24 mouse cellular contexts compared by ENCODE assay signal in the genomic region with DNA sequence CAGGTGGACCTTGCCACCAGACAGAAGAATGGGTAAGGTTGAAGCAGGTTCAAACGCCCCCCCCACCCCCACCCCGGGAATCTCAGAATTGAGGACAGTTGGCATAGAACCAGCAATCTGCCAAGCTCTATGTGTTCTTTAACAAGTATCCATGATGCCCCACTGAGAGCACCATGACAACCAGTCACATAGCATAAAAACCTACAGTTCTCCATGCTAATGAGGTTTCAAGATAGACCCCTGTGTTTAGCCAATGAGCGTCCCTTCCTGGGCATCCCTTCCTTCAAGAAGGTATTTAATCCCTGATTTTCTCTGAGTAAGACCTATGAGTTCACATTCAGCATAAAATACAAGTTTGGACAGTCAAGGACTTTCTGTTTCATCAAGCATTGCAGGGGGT.
A peak's percentile ranks its signal among the peaks of the same experiment; 100 is the strongest.
DNase-seq lines count a peak whose midpoint lies in the region; ATAC-seq and TF ChIP-seq lines count a peak whose summit lies in the region.
"Had no signal": no experiment of that assay in that cellular context is flagged by ENCODE, and none has a peak within 500 bp of the region (broad histone marks: within the 10 kb centered on the region; RNA-seq: fewer than 3 reads in every experiment).

No protein-coding gene starts in this region.

- no peaks in the 10 kb centered on the region for H3K27me3 ChIP-seq in midbrain, embryonic 13.5 days
- no peaks in the 10 kb centered on the region for H3K27me3 ChIP-seq in midbrain, embryonic 16.5 days (ENCODE audit: control insufficient read depth, insufficient read depth, low read depth, low read length)
- H3K27me3 ChIP-seq in forebrain, embryonic 14.5 days (replicated peaks; ENCODE audit: control insufficient read depth, insufficient read depth, low read length): no peaks in the 10 kb centered on the region
- no peaks in the 10 kb centered on the region for H3K27me3 ChIP-seq in hindbrain, embryonic 12.5 days
- no peaks in the 10 kb centered on the region for H3K27me3 ChIP-seq in midbrain, postnatal 0 days (ENCODE audit: insufficient read depth, low read length)
- H3K27me3 ChIP-seq: embryonic facial prominence, embryonic 15.5 days; heart, embryonic 13.5 days had no signal

- no peak overlapping the region for H3K9ac ChIP-seq in midbrain, embryonic 13.5 days (replicated peaks)
- H3K9ac ChIP-seq in midbrain, embryonic 16.5 days (ENCODE audit: low read depth, low read length): no peak overlapping the region
- H3K9ac ChIP-seq in forebrain, embryonic 14.5 days (ENCODE audit: low read length): no peak overlapping the region
- no peak overlapping the region for H3K9ac ChIP-seq in hindbrain, embryonic 12.5 days
- H3K9ac ChIP-seq in midbrain, postnatal 0 days (replicated peaks; ENCODE audit: low read length, poor library complexity, severe bottlenecking): no peak overlapping the region
- H3K9ac ChIP-seq: embryonic facial prominence, embryonic 15.5 days; heart, embryonic 13.5 days had no signal

- H3K27ac ChIP-seq in midbrain, embryonic 13.5 days: no peak overlapping the region
- no peak overlapping the region for H3K27ac ChIP-seq in midbrain, embryonic 16.5 days (ENCODE audit: low read length)
- no peak overlapping the region for H3K27ac ChIP-seq in forebrain, embryonic 14.5 days (ENCODE audit: low read depth, low read length)
- H3K27ac ChIP-seq in hindbrain, embryonic 12.5 days: no peak overlapping the region
- H3K27ac ChIP-seq in midbrain, postnatal 0 days (ENCODE audit: low read depth, low read length): no peak overlapping the region
- H3K27ac ChIP-seq: embryonic facial prominence, embryonic 15.5 days; heart, embryonic 13.5 days; stomach, postnatal 0 days had no signal

- 0 out of 2 replicates have a peak, but pooled peaks cover 2% of the 10 kb centered on the region for H3K4me1 ChIP-seq in midbrain, embryonic 13.5 days (replicated peaks)
- H3K4me1 ChIP-seq in midbrain, embryonic 16.5 days (ENCODE audit: control insufficient read depth, insufficient read depth, low read length): no peaks in the 10 kb centered on the region
- H3K4me1 ChIP-seq in forebrain, embryonic 14.5 days (ENCODE audit: control insufficient read depth, insufficient read depth, low read length): peaks cover 2% of the 10 kb centered on the region; the same call in 1 of the 2 replicates
- no peaks in the 10 kb centered on the region for H3K4me1 ChIP-seq in hindbrain, embryonic 12.5 days
- no peaks in the 10 kb centered on the region for H3K4me1 ChIP-seq in midbrain, postnatal 0 days (ENCODE audit: insufficient read depth, low read length)
- H3K4me1 ChIP-seq: embryonic facial prominence, embryonic 15.5 days; heart, embryonic 13.5 days had no signal

- no peaks in the 10 kb centered on the region for H3K36me3 ChIP-seq in midbrain, embryonic 13.5 days
- no peaks in the 10 kb centered on the region for H3K36me3 ChIP-seq in midbrain, embryonic 16.5 days (ENCODE audit: control insufficient read depth, insufficient read depth, low read length)
- no peaks in the 10 kb centered on the region for H3K36me3 ChIP-seq in forebrain, embryonic 14.5 days (ENCODE audit: control insufficient read depth, insufficient read depth, low read length)
- H3K36me3 ChIP-seq in hindbrain, embryonic 12.5 days: no peaks in the 10 kb centered on the region
- no peaks in the 10 kb centered on the region for H3K36me3 ChIP-seq in midbrain, postnatal 0 days (ENCODE audit: insufficient read depth, low read length)
- H3K36me3 ChIP-seq: embryonic facial prominence, embryonic 15.5 days; heart, embryonic 13.5 days had no signal

- WGBS in midbrain, embryonic 13.5 days: 60% methylated on average over 3 of the region's 3 CpGs
- 56% methylated on average over 3 of the region's 3 CpGs for WGBS in midbrain, embryonic 16.5 days
- 22% methylated on average over 3 of the region's 3 CpGs for WGBS in forebrain, embryonic 14.5 days
- WGBS in hindbrain, embryonic 12.5 days: 40% methylated on average over 3 of the region's 3 CpGs
- WGBS in midbrain, postnatal 0 days: 38% methylated on average over 3 of the region's 3 CpGs

- H3K9me3 ChIP-seq in midbrain, embryonic 13.5 days: no peaks in the 10 kb centered on the region
- H3K9me3 ChIP-seq in midbrain, embryonic 16.5 days (replicated peaks; ENCODE audit: control insufficient read depth, low read length, poor library complexity, severe bottlenecking): no peaks in the 10 kb centered on the region
- H3K9me3 ChIP-seq in forebrain, embryonic 14.5 days (replicated peaks; ENCODE audit: control insufficient read depth, low read length): no peaks in the 10 kb centered on the region
- H3K9me3 ChIP-seq in hindbrain, embryonic 12.5 days (replicated peaks): no peaks in the 10 kb centered on the region
- no peaks in the 10 kb centered on the region for H3K9me3 ChIP-seq in midbrain, postnatal 0 days (ENCODE audit: low read length)
- H3K9me3 ChIP-seq: embryonic facial prominence, embryonic 15.5 days; heart, embryonic 13.5 days had no signal

- no peak overlapping the region for H3K4me2 ChIP-seq in midbrain, embryonic 13.5 days (replicated peaks)
- H3K4me2 ChIP-seq in midbrain, embryonic 16.5 days (ENCODE audit: low read length): no peak overlapping the region
- no peak overlapping the region for H3K4me2 ChIP-seq in forebrain, embryonic 14.5 days (ENCODE audit: low read length)
- H3K4me2 ChIP-seq in hindbrain, embryonic 12.5 days (replicated peaks): no peak overlapping the region
- H3K4me2 ChIP-seq in midbrain, postnatal 0 days (ENCODE audit: low read depth, low read length, poor library complexity, severe bottlenecking): no peak overlapping the region
- H3K4me2 ChIP-seq: embryonic facial prominence, embryonic 15.5 days; heart, embryonic 13.5 days had no signal

- no peak overlapping the region for H3K4me3 ChIP-seq in midbrain, embryonic 13.5 days (replicated peaks)
- no peak overlapping the region for H3K4me3 ChIP-seq in midbrain, embryonic 16.5 days (ENCODE audit: low read depth, low read length)
- no peak overlapping the region for H3K4me3 ChIP-seq in forebrain, embryonic 14.5 days (ENCODE audit: low read depth, low read length)
- H3K4me3 ChIP-seq in hindbrain, embryonic 12.5 days: no peak overlapping the region
- no peak overlapping the region for H3K4me3 ChIP-seq in midbrain, postnatal 0 days (ENCODE audit: low read depth, low read length)
- H3K4me3 ChIP-seq: embryonic facial prominence, embryonic 15.5 days; heart, embryonic 13.5 days; myocyte had no signal

- ATAC-seq in midbrain, embryonic 13.5 days: 0 out of 2 replicates have a peak, but pooled peaks have one; percentile 50
- ATAC-seq in midbrain, embryonic 16.5 days: no peak
- 0 out of 2 replicates have a peak, but pooled peaks have one; percentile 52 for ATAC-seq in forebrain, embryonic 14.5 days
- ATAC-seq in hindbrain, embryonic 12.5 days (ENCODE audit: low FRiP score): peak; percentile 78
- no peak for ATAC-seq in midbrain, postnatal 0 days (ENCODE audit: low FRiP score)
- ATAC-seq: activated CD4-positive, CD25-positive, alpha-beta regulatory T cell, adult 4 months; intestine, postnatal 0 days had no signal

- DNase-seq in forebrain, embryonic 14.5 days (ENCODE audit: low spot score): peak; percentile 37
- peak; percentile 58 for DNase-seq in midbrain, postnatal 0 days (ENCODE audit: low spot score)
- no peak for DNase-seq in ovary, postnatal 10 days (ENCODE audit: low spot score)
- DNase-seq in frontal cortex, postnatal 14 days (ENCODE audit: low spot score in 2 of 2): no peak
- DNase-seq: adrenal gland, adult 8-10 months; cerebellum, adult 8-10 months; cerebellum, postnatal 36 days; embryo, embryonic 11 days; gastrocnemius, postnatal 25 days; heart, adult 18-20 months; heart, postnatal 14 days; kidney, postnatal 36 days; layer of hippocampus, postnatal 36 days; lung, postnatal 4 days; thymus, adult 2 months had no signal

- no peak for TF ChIP-seq CTCF in midbrain, postnatal 0 days (IDR thresholded peaks at IDR 0.05)

Comparison
In these comparisons a context has a peak if more than half of its experiments do, and no peak if none do; other contexts are left out.
1. ATAC-seq: peak in midbrain, embryonic 13.5 days (single experiment), forebrain, embryonic 14.5 days (single experiment) and hindbrain, embryonic 12.5 days (single experiment); none in midbrain, embryonic 16.5 days (single experiment) and midbrain, postnatal 0 days (single experiment).
2. DNase-seq: peak in forebrain, embryonic 14.5 days (single experiment) and midbrain, postnatal 0 days (single experiment); none in ovary, postnatal 10 days (single experiment) and frontal cortex, postnatal 14 days (0 of 2).